Mouse (Mus musculus) stomach, embryonic 14.5 days (tissue): Measurements from ENCODE around the gene Nfxl1. TPM values are rescaled to one million over a fixed set of nuclear protein-coding genes. Genes with fewer than 3 reads are reported as not detected.

Source experiments
- ATAC-seq: fragments of 200-750 bp; cut with Nextera tagmentation; 2 replicates; pipeline ENCODE4 v1.8.0; 2017; ENCODE audit warnings: low read depth, moderate TSS enrichment; ENCODE audit not compliant: insufficient number of reproducible peaks, insufficient read depth, low FRiP score
- H3K27ac ChIP-seq: fragments of 300-500 bp; sonication (generic); 2 replicates; pipeline ENCODE4 v1.5.1; 2014; ENCODE audit warnings: mild to moderate bottlenecking, low read length, moderate library complexity, mixed read lengths
- H3K27me3 ChIP-seq: fragments of 300-500 bp; sonication (generic); 2 replicates; pipeline ENCODE4 v1.6.1; 2014; ENCODE audit warnings: low read length, control low read depth, mixed read lengths; ENCODE audit not compliant: control insufficient read depth, insufficient read depth
- H3K36me3 ChIP-seq: fragments of 300-500 bp; sonication (generic); 2 replicates; pipeline ENCODE4 v1.6.1; 2014; ENCODE audit warnings: mild to moderate bottlenecking, control low read depth, low read length, moderate library complexity, mixed read lengths; ENCODE audit not compliant: control insufficient read depth, insufficient read depth
- H3K4me1 ChIP-seq: fragments of 300-500 bp; sonication (generic); 2 replicates; pipeline ENCODE4 v1.6.1; 2014; ENCODE audit warnings: low read length, control low read depth, mixed read lengths; ENCODE audit not compliant: control insufficient read depth, insufficient read depth
- H3K4me2 ChIP-seq: fragments of 300-500 bp; sonication (generic); replicated peaks from 2 replicates; pipeline ENCODE4 v1.6.1; 2014; ENCODE audit warnings: low read depth, low read length, control low read depth
- H3K4me3 ChIP-seq: fragments of 300-500 bp; sonication (generic); 2 replicates; pipeline ENCODE4 v1.5.1; 2014; ENCODE audit warnings: low read depth, low read length, control low read depth
- H3K9ac ChIP-seq: fragments of 300-500 bp; sonication (generic); replicated peaks from 2 replicates; pipeline ENCODE4 v1.6.1; 2014; ENCODE audit warnings: low read depth, mild to moderate bottlenecking, control low read depth, low read length, moderate library complexity, mixed read lengths
- H3K9me3 ChIP-seq: fragments of 300-500 bp; sonication (generic); 2 replicates; pipeline ENCODE4 v1.6.1; 2016; ENCODE audit warnings: low read depth, low read length, control low read depth; ENCODE audit not compliant: control insufficient read depth
- WGBS: fragments of 180-500 bp; shearing (Covaris S2); extraction: QIAGEN DNeasy Blood & Tissue Kit; methylation state at CpG from one replicate; pipeline ENCODE4 v1.1.7; 2014; 5-methylcytosine and 5-hydroxymethylcytosine counted together
- polyA plus RNA-seq: library from polyadenylated mRNA; unstranded; fragments of >200 nt; fragmentation: Nextera tagmentation; extraction: Ambion mirVana; gene quantifications from 2 replicates; pipeline ENCODE4 v1.2.1, GENCODE M21; 2014

The Nfxl1 gene
- polyA plus RNA-seq, 1 experiment from 2014 or later: 22.5 TPM

- Histone ChIP-seq H3K4me2 (no peak overlapping the region), H3K9ac (no peak overlapping the region), H3K9me3 (no peaks in the 10 kb centered on the region), H3K36me3 (peaks cover 27% of the 10 kb centered on the region), H3K4me1 (no peaks in the 10 kb centered on the region), H3K27me3 (no peaks in the 10 kb centered on the region), H3K27ac (no peak overlapping the region), H3K4me3 (no peak overlapping the region)
- 74% methylated on average over 5 of the region's 5 CpGs for WGBS
- ATAC-seq: no peak
These were observed 45.7 kb downstream of the Nfxl1 start for GRCm38 (mm10) chr5:72513808-72514207.

DNA sequence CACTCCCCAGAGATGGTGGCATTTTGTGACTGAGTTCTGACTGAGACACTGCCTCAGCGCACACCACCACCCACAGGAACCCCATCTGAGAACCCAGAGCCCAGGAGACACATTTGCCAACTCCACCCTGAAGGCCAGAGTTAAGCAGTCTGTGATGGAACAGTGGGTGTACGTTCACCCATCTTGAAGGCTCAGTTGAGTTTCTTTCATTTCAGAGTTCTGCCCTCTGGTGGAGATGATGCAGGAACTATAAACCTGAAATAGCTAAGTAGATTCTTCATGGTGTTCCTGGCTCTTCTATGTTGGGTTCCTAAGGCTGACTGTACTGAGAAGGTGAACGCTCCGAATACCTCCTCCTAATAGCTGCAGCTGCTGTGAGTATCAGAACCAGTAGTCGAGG, 53.7 kb downstream of the Nfxl1 start:
- Histone ChIP-seq H3K36me3 (no peaks in the 10 kb centered on the region), H3K9me3 (no peaks in the 10 kb centered on the region)
- 72% methylated on average over 5 of the region's 5 CpGs for WGBS

DNA sequence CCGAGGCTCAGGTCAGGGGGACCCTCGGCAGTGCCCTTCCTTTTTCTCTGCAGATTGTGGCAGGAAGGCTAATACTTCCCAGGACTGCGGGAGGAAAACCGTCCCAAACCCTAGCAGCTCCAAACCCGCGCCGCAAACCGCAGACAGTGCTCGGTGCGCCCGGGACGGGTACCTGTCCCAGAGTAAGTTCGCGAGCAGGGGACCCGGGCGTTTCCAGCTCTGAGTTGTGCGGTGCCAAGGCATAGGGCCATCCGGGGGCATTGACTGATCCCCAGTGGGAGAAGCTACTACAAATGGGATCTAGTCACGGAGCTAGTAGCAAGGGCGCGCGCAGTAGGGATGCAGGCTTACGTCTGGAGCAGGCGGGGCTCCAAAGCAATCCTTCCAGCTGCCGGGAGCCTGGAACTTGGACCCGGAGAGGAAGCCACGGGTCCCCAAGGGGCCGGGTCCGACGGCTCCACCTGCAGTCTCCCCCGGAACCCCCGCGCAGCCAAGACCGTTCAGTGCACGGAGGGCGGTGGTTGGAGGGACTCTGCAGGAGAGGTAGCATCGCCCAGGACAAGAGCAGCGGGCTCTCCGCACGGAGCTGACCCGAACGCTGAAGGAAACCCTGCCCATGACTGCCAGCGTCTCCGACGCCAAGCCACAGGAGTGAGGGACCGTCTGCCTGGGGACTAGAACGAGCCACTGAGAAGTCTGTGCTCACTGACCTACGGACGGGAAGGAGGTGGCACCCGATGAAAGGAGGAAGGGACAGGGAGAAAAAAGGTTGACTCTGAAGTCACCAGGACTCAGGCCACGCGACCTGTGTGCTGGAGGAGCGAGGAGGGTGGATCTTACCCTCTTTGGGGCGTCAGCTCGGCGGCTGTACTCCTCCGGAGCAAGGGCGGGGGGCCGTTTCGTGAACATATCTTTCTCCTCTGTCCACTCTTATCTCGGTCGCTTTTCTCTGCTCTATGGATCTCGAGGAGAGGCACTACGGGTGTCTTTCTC, 55.7 kb downstream of the Nfxl1 start, which contains the start of gene Corin:
TSS of gene Corin (minus strand) at position 943 of the 993 bp plus-strand sequence.
- 2% methylated on average over 64 of the region's 64 CpGs for whole genome bisulfite sequencing

More for the DNA sequence above, 53.7 kb downstream of the Nfxl1 start:
- Histone ChIP-seq H3K27ac (no peak overlapping the region), H3K9ac (no peak overlapping the region), H3K4me3 (no peak overlapping the region), H3K27me3 (peaks cover 14% of the 10 kb centered on the region), H3K4me2 (no peak overlapping the region), H3K4me1 (peaks cover 11% of the 10 kb centered on the region; the same call in 1 of the 2 replicates)
- no peak for ATAC-seq

GRCm38 (mm10) chr5:72502778-72503177, 56.7 kb downstream of the Nfxl1 start:
- WGBS: 74% methylated on average over 8 of the region's 8 CpGs
- Histone ChIP-seq H3K27ac (no peak overlapping the region), H3K27me3 (peaks cover 14% of the 10 kb centered on the region), H3K4me2 (no peak overlapping the region; the same call in 1 of the 2 replicates), H3K4me3 (peak overlapping the region; percentile 34; the same call in 1 of the 2 replicates), H3K9me3 (no peaks in the 10 kb centered on the region), H3K36me3 (no peaks in the 10 kb centered on the region), H3K4me1 (peaks cover 11% of the 10 kb centered on the region; the same call in 1 of the 2 replicates), H3K9ac (no peak overlapping the region)
- no peak for ATAC-seq

More for the DNA sequence above, 55.7 kb downstream of the Nfxl1 start, which contains the start of gene Corin:
- peaks cover 14% of the 10 kb centered on the region for H3K27me3 ChIP-seq
- no peaks in the 10 kb centered on the region for H3K9me3 ChIP-seq
- H3K4me2 ChIP-seq: peak within 1 kb of the TSS; percentile 66
- H3K36me3 ChIP-seq: no peaks in the 10 kb centered on the region
- H3K9ac ChIP-seq: no peak within 1 kb of the TSS
- peak; percentile 50 for ATAC-seq
- peak within 1 kb of the TSS; percentile 34 for H3K4me3 ChIP-seq
- peaks cover 11% of the 10 kb centered on the region; the same call in 1 of the 2 replicates for H3K4me1 ChIP-seq
- no peak within 1 kb of the TSS for H3K27ac ChIP-seq

DNA sequence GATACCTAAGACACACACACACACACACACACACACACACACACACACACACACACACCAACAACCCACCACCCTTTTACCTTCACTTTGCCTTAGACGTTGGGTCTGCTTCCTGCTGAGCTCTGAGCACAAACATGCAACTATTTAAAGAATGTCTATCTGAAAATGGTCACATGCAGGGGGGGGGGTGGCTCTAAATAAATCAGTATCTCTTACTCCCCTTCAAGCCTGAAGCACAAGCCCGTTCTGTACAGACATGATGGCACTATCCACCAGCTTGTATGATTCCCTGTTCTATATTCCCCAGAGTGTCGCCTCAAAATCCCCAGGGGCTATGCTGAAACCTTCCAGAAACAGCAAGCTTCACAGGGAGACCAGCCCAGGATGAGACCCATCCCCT, 57.7 kb downstream of the Nfxl1 start:
- Histone ChIP-seq H3K4me3 (no peak overlapping the region), H3K27ac (no peak overlapping the region), H3K9me3 (no peaks in the 10 kb centered on the region), H3K27me3 (peaks cover 14% of the 10 kb centered on the region), H3K4me1 (peaks cover 11% of the 10 kb centered on the region; the same call in 1 of the 2 replicates), H3K36me3 (no peaks in the 10 kb centered on the region), H3K9ac (no peak overlapping the region), H3K4me2 (no peak overlapping the region)
- no peak for ATAC-seq
- 55% methylated on average over 3 of the region's 3 CpGs for WGBS

DNA sequence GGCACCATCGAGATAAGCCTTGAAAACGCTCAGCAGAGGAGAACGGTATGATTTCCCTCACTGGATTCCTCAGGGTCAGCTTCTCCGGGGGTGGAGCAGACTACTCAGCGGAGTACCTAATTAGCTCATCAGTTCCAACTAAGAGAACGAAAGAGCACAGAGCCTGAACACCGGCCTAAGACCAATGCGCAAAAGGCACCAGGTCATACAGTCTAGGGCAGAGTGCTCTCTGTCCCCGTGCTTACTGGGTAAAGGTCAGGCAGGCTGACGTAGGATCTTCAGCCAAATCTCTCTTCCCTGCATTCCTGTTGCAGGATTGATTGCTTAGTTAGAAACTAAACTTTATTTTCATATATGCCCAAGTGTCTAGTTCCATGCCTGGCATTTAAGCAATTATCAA, 61.2 kb downstream of the Nfxl1 start:
- peaks cover 7% of the 10 kb centered on the region; the same call in 1 of the 2 replicates for H3K27me3 ChIP-seq
- WGBS: 57% methylated on average over 10 of the region's 10 CpGs
- no peak overlapping the region for H3K4me3 ChIP-seq
- H3K36me3 ChIP-seq: no peaks in the 10 kb centered on the region
- H3K9ac ChIP-seq: no peak overlapping the region
- no peak for ATAC-seq
- H3K4me1 ChIP-seq: 0 out of 2 replicates have a peak, but pooled peaks cover 3% of the 10 kb centered on the region
- H3K4me2 ChIP-seq: no peak overlapping the region
- no peak overlapping the region for H3K27ac ChIP-seq
- H3K9me3 ChIP-seq: no peaks in the 10 kb centered on the region

DNA sequence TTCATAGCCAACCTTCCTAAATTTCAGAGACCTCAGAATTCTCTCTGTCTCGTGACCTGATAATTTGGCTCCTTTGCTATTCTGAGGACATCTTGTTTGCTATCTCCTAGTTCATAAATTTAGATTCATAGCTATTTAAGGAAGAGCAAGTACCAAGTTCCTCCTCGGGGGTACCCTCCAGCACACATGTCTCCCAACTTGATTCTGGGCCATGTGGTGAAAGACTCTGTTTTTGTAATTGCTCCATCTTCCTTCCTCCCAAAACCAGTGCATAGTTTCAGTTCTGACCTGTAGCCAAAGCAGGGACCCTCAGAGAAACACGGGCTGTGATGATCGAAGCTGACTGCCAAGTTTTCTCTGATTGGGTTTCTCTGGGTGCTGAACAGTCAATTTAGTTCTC, 62.7 kb downstream of the Nfxl1 start:
- no peaks in the 10 kb centered on the region for H3K27me3 ChIP-seq
- no peak overlapping the region for H3K27ac ChIP-seq
- 81% methylated on average over 4 of the region's 4 CpGs for WGBS
- H3K4me1 ChIP-seq: no peaks in the 10 kb centered on the region
- ATAC-seq: no peak
- H3K4me3 ChIP-seq: no peak overlapping the region
- no peak overlapping the region for H3K4me2 ChIP-seq
- H3K9ac ChIP-seq: no peak overlapping the region
- no peaks in the 10 kb centered on the region for H3K9me3 ChIP-seq
- no peaks in the 10 kb centered on the region for H3K36me3 ChIP-seq

DNA sequence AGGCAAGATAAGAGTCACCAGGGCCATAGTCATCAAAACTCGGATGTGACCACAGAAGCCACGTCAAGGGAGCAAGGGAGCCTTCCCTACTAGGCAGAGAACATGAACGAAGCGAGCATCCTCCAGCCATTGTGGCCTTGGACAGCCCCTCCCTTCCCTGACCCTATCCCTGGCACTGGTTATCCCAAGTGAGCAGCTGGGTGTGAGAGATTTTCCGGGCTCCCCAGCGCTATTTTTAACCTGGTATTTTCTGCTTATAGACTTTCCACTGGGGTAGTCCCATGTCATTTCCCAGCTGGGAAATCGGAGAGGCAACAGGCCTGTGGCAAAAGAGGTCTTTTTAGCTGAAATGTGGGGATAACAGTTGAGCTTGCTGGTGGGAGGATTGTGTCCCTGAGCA, 65.6 kb downstream of the Nfxl1 start:
- no peaks in the 10 kb centered on the region for H3K4me1 ChIP-seq
- no peaks in the 10 kb centered on the region for H3K36me3 ChIP-seq
- H3K9me3 ChIP-seq: no peaks in the 10 kb centered on the region
- H3K9ac ChIP-seq: no peak overlapping the region
- H3K27ac ChIP-seq: no peak overlapping the region
- no peak overlapping the region for H3K4me2 ChIP-seq
- ATAC-seq: no peak
- WGBS: 75% methylated on average over 7 of the region's 7 CpGs
- no peaks in the 10 kb centered on the region for H3K27me3 ChIP-seq
- H3K4me3 ChIP-seq: no peak overlapping the region
